Mouse (Mus musculus) lung, postnatal 0 days (tissue): ENCODE results near the gene Etv6.
A peak's percentile ranks its signal among the peaks of the same experiment; 100 is the strongest.

Experiments
- CTCF ChIP-seq: IDR thresholded peaks from 2 replicates; pipeline ENCODE4 v1.5.1; 2016; ENCODE audit warnings: antibody characterized with exemption, mild to moderate bottlenecking
- EP300 ChIP-seq: IDR thresholded peaks from 2 replicates; pipeline ENCODE4 v1.6.1; 2016; ENCODE audit warnings: antibody characterized with exemption, mild to moderate bottlenecking, control low read depth

DNA sequence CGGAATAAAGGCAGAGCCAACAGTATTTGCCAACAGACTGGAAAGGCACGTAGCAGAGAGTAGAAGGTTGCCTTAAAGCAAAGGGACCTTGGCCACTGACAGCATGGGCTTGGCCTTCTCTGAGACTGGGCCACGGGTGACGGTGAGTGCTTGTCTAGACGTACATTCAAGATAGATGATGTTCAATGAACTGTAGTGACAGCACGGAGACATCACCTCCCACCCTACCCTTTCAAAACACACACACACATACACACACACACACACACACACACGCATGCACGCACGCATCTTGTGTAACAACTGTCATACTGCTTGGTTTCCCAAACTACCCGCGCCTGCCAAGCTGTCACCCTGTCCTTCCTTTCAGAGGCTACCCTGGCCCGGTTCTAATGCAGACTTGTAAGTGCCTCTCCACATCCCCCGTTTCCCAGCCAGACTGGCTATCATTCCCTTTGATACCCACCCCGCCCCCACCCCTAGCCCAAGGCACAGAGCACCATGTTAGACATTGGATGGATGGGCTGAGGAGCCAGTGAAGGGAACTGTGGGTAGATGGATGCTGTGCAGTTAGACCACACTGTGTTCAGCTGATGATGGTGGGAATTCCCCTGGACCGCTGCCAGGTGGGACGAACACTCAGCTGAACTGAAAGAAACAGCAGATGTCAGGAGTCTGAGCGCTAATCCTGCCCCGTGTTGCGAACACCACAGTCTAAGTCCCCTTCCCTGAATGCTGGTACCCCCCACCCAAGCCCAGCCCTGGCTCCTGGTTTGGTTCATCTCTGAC is 172.1 kb downstream of the Etv6 start:
- TF ChIP-seq EP300 (peak; percentile 60; the same call in 1 of the 2 replicates), CTCF (no peak)
